Mouse (Mus musculus) hindbrain, embryonic 14.5 days (tissue): ENCODE measurements at regions not wholly inside any gene's neighbourhood (a gene's known extent, or its start where the extent isn't known, plus 50 kb on each side); places are given as distances from the start of the nearest gene placed in this dataset.

Experiments used
- ATAC-seq: fragments of 200-750 bp; cut with Nextera tagmentation; 2 replicates; pipeline ENCODE4 v1.8.0; 2017; ENCODE audit warnings: moderate number of reproducible peaks, mild to moderate bottlenecking, moderate TSS enrichment, moderate library complexity; ENCODE audit not compliant: low FRiP score
- DNase-seq: peaks from one replicate; pipeline ENCODE4 v3.0.0-alpha.2; 2015; ENCODE audit warnings: low spot score
- H3K27ac ChIP-seq: fragments of 300-500 bp; sonication (generic); 2 replicates; pipeline ENCODE4 v1.5.1; 2014; ENCODE audit warnings: mild to moderate bottlenecking, moderate library complexity
- H3K27me3 ChIP-seq: fragments of 300-500 bp; sonication (generic); 2 replicates; pipeline ENCODE4 v1.6.1; 2014; ENCODE audit warnings: mild to moderate bottlenecking, low read length, mixed read lengths; ENCODE audit not compliant: control insufficient read depth, insufficient read depth
- H3K36me3 ChIP-seq: fragments of 300-500 bp; sonication (generic); replicated peaks from 2 replicates; pipeline ENCODE4 v1.6.1; 2014; ENCODE audit not compliant: control insufficient read depth, insufficient read depth
- H3K4me1 ChIP-seq: fragments of 300-500 bp; sonication (generic); replicated peaks from 2 replicates; pipeline ENCODE4 v1.6.1; 2014; ENCODE audit warnings: antibody characterized with exemption, low read length, mixed read lengths; ENCODE audit not compliant: control insufficient read depth, insufficient read depth
- H3K4me2 ChIP-seq: fragments of 300-500 bp; sonication (generic); replicated peaks from 2 replicates; pipeline ENCODE4 v1.6.1; 2014; ENCODE audit warnings: mild to moderate bottlenecking, moderate library complexity
- H3K4me3 ChIP-seq: fragments of 300-500 bp; sonication (generic); replicated peaks from 2 replicates; pipeline ENCODE4 v1.5.1; 2014; ENCODE audit warnings: mild to moderate bottlenecking, low read length
- H3K9ac ChIP-seq: fragments of 300-500 bp; sonication (generic); 2 replicates; pipeline ENCODE4 v1.6.1; 2014
- H3K9me3 ChIP-seq: fragments of 300-500 bp; sonication (generic); 2 replicates; pipeline ENCODE4 v1.6.1; 2016; ENCODE audit warnings: low read length; ENCODE audit not compliant: control insufficient read depth
- WGBS: fragments of 180-500 bp; shearing (Covaris S2); extraction: QIAGEN DNeasy Blood & Tissue Kit; methylation state at CpG from one replicate; pipeline ENCODE4 v1.1.7; 2014; 5-methylcytosine and 5-hydroxymethylcytosine counted together

GRCm38 (mm10) chr17:45886420-45887049, 145.6 kb downstream of the Vegfa start:
- WGBS = 3% methylated on average over 17 of the region's 17 CpGs
- H3K9me3 ChIP-seq = no peaks in the 10 kb centered on the region
- no peak overlapping the region for H3K4me2 ChIP-seq
- DNase-seq (no peak), ATAC-seq (no peak)
- H3K9ac ChIP-seq = no peak overlapping the region
- no peak overlapping the region for H3K4me3 ChIP-seq
- peaks cover 4% of the 10 kb centered on the region; the same call in 1 of the 2 replicates for H3K4me1 ChIP-seq
- no peaks in the 10 kb centered on the region for H3K36me3 ChIP-seq
- no peaks in the 10 kb centered on the region for H3K27me3 ChIP-seq
- no peak overlapping the region for H3K27ac ChIP-seq

- Histone ChIP-seq H3K4me1 (peaks cover 4% of the 10 kb centered on the region; the same call in 1 of the 2 replicates), H3K9ac (no peak overlapping the region), H3K9me3 (no peaks in the 10 kb centered on the region), H3K27ac (no peak overlapping the region), H3K4me2 (no peak overlapping the region), H3K27me3 (no peaks in the 10 kb centered on the region), H3K4me3 (no peak overlapping the region), H3K36me3 (no peaks in the 10 kb centered on the region)
- WGBS = 65% methylated on average over 24 of the region's 24 CpGs
- no peak for DNase-seq
- ATAC-seq = no peak
These were observed 146.5 kb downstream of the Vegfa start for GRCm38 (mm10) chr17:45885461-45886336.

GRCm38 (mm10) chr17:45884021-45884722, 148.0 kb downstream of the Vegfa start:
- 76% methylated on average over 9 of the region's 9 CpGs for WGBS
- Histone ChIP-seq H3K4me1 (peaks cover 4% of the 10 kb centered on the region; the same call in 1 of the 2 replicates), H3K4me3 (no peak overlapping the region), H3K9ac (no peak overlapping the region), H3K27me3 (no peaks in the 10 kb centered on the region), H3K9me3 (no peaks in the 10 kb centered on the region), H3K27ac (no peak overlapping the region), H3K36me3 (no peaks in the 10 kb centered on the region), H3K4me2 (no peak overlapping the region)
- DNase-seq (no peak), ATAC-seq (no peak)

- Histone ChIP-seq H3K36me3 (no peaks in the 10 kb centered on the region), H3K4me3 (no peak overlapping the region), H3K4me1 (peaks cover 4% of the 10 kb centered on the region; the same call in 1 of the 2 replicates), H3K9me3 (no peaks in the 10 kb centered on the region), H3K9ac (no peak overlapping the region), H3K4me2 (no peak overlapping the region), H3K27me3 (no peaks in the 10 kb centered on the region), H3K27ac (no peak overlapping the region)
- 74% methylated on average over 3 of the region's 3 CpGs for WGBS
- ATAC-seq (no peak), DNase-seq (no peak)
These were observed 149.0 kb upstream of the 1600014C23Rik start for GRCm38 (mm10) chr17:45882682-45883081.

GRCm38 (mm10) chr17:45881284-45881683, 147.6 kb upstream of the 1600014C23Rik start:
- DNase-seq (no peak), ATAC-seq (no peak)
- no peak overlapping the region for H3K9ac ChIP-seq
- H3K9me3 ChIP-seq = no peaks in the 10 kb centered on the region
- no peaks in the 10 kb centered on the region for H3K36me3 ChIP-seq
- no peak overlapping the region for H3K4me2 ChIP-seq
- H3K4me3 ChIP-seq = no peak overlapping the region
- H3K27ac ChIP-seq = no peak overlapping the region
- peaks cover under 1% of the 10 kb centered on the region; the same call in 1 of the 2 replicates for H3K4me1 ChIP-seq
- WGBS = 94% methylated on average over 9 of the region's 9 CpGs
- no peaks in the 10 kb centered on the region for H3K27me3 ChIP-seq

GRCm38 (mm10) chr17:45880761-45881160, 147.1 kb upstream of the 1600014C23Rik start:
- H3K9me3 ChIP-seq = no peaks in the 10 kb centered on the region
- no peak overlapping the region for H3K9ac ChIP-seq
- H3K27me3 ChIP-seq = no peaks in the 10 kb centered on the region
- no peak overlapping the region for H3K4me2 ChIP-seq
- H3K36me3 ChIP-seq = no peaks in the 10 kb centered on the region
- ATAC-seq (no peak), DNase-seq (no peak)
- WGBS = 91% methylated on average over 6 of the region's 6 CpGs
- no peaks in the 10 kb centered on the region for H3K4me1 ChIP-seq
- H3K4me3 ChIP-seq = no peak overlapping the region
- H3K27ac ChIP-seq = no peak overlapping the region

- Histone ChIP-seq H3K9ac (no peak overlapping the region), H3K4me1 (no peaks in the 10 kb centered on the region), H3K9me3 (no peaks in the 10 kb centered on the region), H3K4me3 (no peak overlapping the region), H3K4me2 (no peak overlapping the region), H3K27me3 (no peaks in the 10 kb centered on the region), H3K36me3 (no peaks in the 10 kb centered on the region), H3K27ac (no peak overlapping the region)
- ATAC-seq = no peak
- no peak for DNase-seq
- 66% methylated on average over 6 of the region's 6 CpGs for WGBS
These were observed 146.0 kb upstream of the 1600014C23Rik start for GRCm38 (mm10) chr17:45879478-45880250.

GRCm38 (mm10) chr17:45878394-45878793, 144.8 kb upstream of the 1600014C23Rik start:
- Histone ChIP-seq H3K27ac (no peak overlapping the region), H3K4me2 (no peak overlapping the region), H3K9ac (no peak overlapping the region), H3K4me3 (no peak overlapping the region), H3K36me3 (no peaks in the 10 kb centered on the region), H3K4me1 (peaks cover 11% of the 10 kb centered on the region), H3K27me3 (no peaks in the 10 kb centered on the region), H3K9me3 (no peaks in the 10 kb centered on the region)
- ATAC-seq (no peak), DNase-seq (no peak)
- 89% methylated on average over 6 of the region's 6 CpGs for WGBS
